Comparison of ENCODE assay signal across 9 mouse cellular contexts in the genomic region with DNA sequence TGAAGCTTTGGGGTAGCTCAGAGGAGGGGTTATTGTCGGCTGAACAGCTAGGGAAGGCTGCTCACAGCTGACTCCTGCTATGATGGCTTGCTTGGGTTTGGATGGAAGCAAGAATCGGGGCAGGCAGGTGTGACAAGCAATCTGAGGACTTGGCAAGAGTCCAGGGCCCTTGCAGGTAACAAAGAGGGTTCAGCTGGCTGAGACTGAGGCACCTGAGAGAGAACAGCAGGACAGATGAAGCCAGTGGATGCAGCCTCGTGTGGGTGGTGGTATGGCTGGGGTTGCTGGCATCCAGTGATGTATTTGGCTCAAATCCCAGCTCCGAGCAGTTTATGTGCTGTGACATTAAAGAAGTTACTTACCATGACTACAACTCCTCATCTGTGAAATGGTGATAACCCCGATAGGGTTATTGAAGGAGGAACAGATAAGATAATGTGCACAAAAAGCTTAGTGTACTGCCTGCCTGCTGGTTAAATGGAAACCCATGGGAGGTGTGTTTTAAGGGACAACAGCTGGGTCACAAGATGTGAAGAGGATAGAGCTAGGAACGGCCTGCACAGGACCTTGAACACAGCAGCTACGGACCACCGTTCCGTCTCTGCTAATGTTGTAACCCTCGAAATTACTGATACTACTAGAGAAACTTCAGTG. TPM values are rescaled to one million over a fixed set of nuclear protein-coding genes. Genes with fewer than 3 reads are reported as not detected.
DNase-seq lines count a peak whose midpoint lies in the region; ATAC-seq and TF ChIP-seq lines count a peak whose summit lies in the region.
"Had no signal": no experiment of that assay in that cellular context is flagged by ENCODE, and none has a peak within 500 bp of the region (broad histone marks: within the 10 kb centered on the region; RNA-seq: fewer than 3 reads in every experiment).

No protein-coding gene starts in this region.

- peak; percentile 22 for DNase-seq in kidney, adult 18-20 months
- no peak for DNase-seq in kidney, adult 11 months
- DNase-seq in brain, adult 2 months (ENCODE audit: low read depth, low spot score): peak; percentile 34
- DNase-seq in liver, postnatal 0 days: no peak
- DNase-seq in thymus, adult 18-20 months: no peak
- DNase-seq in frontal cortex, postnatal 36 days (ENCODE audit: low spot score in 2 of 2): no peak
- no peak for DNase-seq in heart, postnatal 36 days

- no peak for TF ChIP-seq CTCF in liver, postnatal 0 days (IDR thresholded peaks at IDR 0.05; ENCODE audit: low read depth)

- H3K4me1 ChIP-seq in liver, postnatal 0 days (ENCODE audit: insufficient read depth): peaks cover 23% of the 10 kb centered on the region

- no peaks in the 10 kb centered on the region; the same call in 1 of the 2 replicates for H3K36me3 ChIP-seq in liver, postnatal 0 days (replicated peaks; ENCODE audit: insufficient read depth, low read length)

- H3K27me3 ChIP-seq in liver, postnatal 0 days (ENCODE audit: insufficient read depth, low read length): 0 out of 2 replicates have a peak, but pooled peaks cover 4% of the 10 kb centered on the region

- no peak overlapping the region; the same call in 1 of the 2 replicates for H3K4me3 ChIP-seq in liver, postnatal 0 days (ENCODE audit: low read depth, low read length)

- TF ChIP-seq EP300 in liver, postnatal 0 days (IDR thresholded peaks at IDR 0.05; ENCODE audit: low read depth): peak; percentile 81

- 52% methylated on average over 10 of the region's 10 CpGs for WGBS in liver, postnatal 0 days (ENCODE audit: insufficient replicate concordance)

- intact Hi-C loops in heart, postnatal 36 days (cut with DNase I): loop anchor here (5.0 kb wide), 3 partner anchors 37 to 132 kb away; a partner anchor contains a TSS

- no peak overlapping the region; the same call in 1 of the 2 replicates for H3K9ac ChIP-seq in liver, postnatal 0 days (replicated peaks)

- ATAC-seq in erythroid progenitor cell, adult 5-6 weeks (replicated peaks; ENCODE audit: low FRiP score, poor library complexity, severe bottlenecking): 0 out of 2 replicates have a peak, but pooled peaks have one; percentile 5
- ATAC-seq in liver, postnatal 0 days: no peak

- no peaks in the 10 kb centered on the region for H3K9me3 ChIP-seq in liver, postnatal 0 days (ENCODE audit: low read length)

- H3K27ac ChIP-seq in liver, postnatal 0 days (ENCODE audit: low read depth): no peak overlapping the region
- H3K27ac ChIP-seq: macrophage had no signal

- H3K4me2 ChIP-seq in liver, postnatal 0 days (ENCODE audit: low read depth, low read length): peak overlapping the region; percentile 91

RNA-seq across cellular contexts. Expression of a gene that starts 5.7 kb away (rescaled TPM):
- 7.1 and 9.4 TPM in 2 replicates for total RNA-seq in erythroid progenitor cell, adult 5-6 weeks (2015; ENCODE audit: low replicate concordance)
- 6.1 and 16.9 TPM in 2 replicates for total RNA-seq in erythroid progenitor cell, adult 5-6 weeks (2017; ENCODE audit: low replicate concordance)
- polyA plus RNA-seq in liver, postnatal 0 days (2015; fragmentation: Nextera tagmentation; extraction: Ambion mirVana): 8.0 and 8.5 TPM in 2 replicates
- 10 to 100 TPM; 25.6 to 25.8 TPM for total RNA-seq in heart, postnatal 36 days (2021)

RNA-seq across cellular contexts. Expression of a gene that starts 22.2 kb away (rescaled TPM):
- 0.84 and 2.2 TPM in 2 replicates for total RNA-seq in erythroid progenitor cell, adult 5-6 weeks (2015; ENCODE audit: low replicate concordance)
- 1.9 and 3.9 TPM in 2 replicates for total RNA-seq in erythroid progenitor cell, adult 5-6 weeks (2017; ENCODE audit: low replicate concordance)
- 4.7 and 6.6 TPM in 2 replicates for polyA plus RNA-seq in liver, postnatal 0 days (2015; fragmentation: Nextera tagmentation; extraction: Ambion mirVana)
- total RNA-seq in heart, postnatal 36 days (2021): 10 to 100 TPM; 22.2 to 24.0 TPM

RNA-seq across cellular contexts. Expression of a gene that starts 32.6 kb away (rescaled TPM):
- not detected in 2 replicates for total RNA-seq in erythroid progenitor cell, adult 5-6 weeks (2015; ENCODE audit: low replicate concordance)
- total RNA-seq in erythroid progenitor cell, adult 5-6 weeks (2017; ENCODE audit: low replicate concordance): not detected in 2 replicates
- polyA plus RNA-seq in liver, postnatal 0 days (2015; fragmentation: Nextera tagmentation; extraction: Ambion mirVana): not detected in 2 replicates
- total RNA-seq in heart, postnatal 36 days (2021): 1 to 10 TPM; 5.1 to 5.3 TPM

RNA-seq across cellular contexts. Expression of a gene that starts 40.6 kb away (rescaled TPM):
- 6.5 TPM in 1 of 2 replicates, not detected in the other for total RNA-seq in erythroid progenitor cell, adult 5-6 weeks (2015; ENCODE audit: low replicate concordance)
- total RNA-seq in erythroid progenitor cell, adult 5-6 weeks (2017; ENCODE audit: low replicate concordance): 4.4 TPM in 1 of 2 replicates, not detected in the other
- polyA plus RNA-seq in liver, postnatal 0 days (2015; fragmentation: Nextera tagmentation; extraction: Ambion mirVana): 50.0 and 58.5 TPM in 2 replicates
- 10 to 100 TPM; 11.0 to 11.3 TPM for total RNA-seq in heart, postnatal 36 days (2021)

Comparison
In these comparisons a context has a peak if more than half of its experiments do, and no peak if none do; other contexts are left out.
1. DNase-seq: peak in kidney, adult 18-20 months (single experiment) and brain, adult 2 months (single experiment); none in kidney, adult 11 months (single experiment), liver, postnatal 0 days (single experiment), thymus, adult 18-20 months (0 of 2), frontal cortex, postnatal 36 days (0 of 2) and heart, postnatal 36 days (0 of 2).
2. RNA of a gene that starts 22.2 kb away (total RNA-seq): 22.2 to 24.0 TPM in heart, postnatal 36 days; 0.84 to 3.9 TPM in erythroid progenitor cell, adult 5-6 weeks; every median in the first group is over 4 times any median in the second.
3. RNA of a gene that starts 32.6 kb away (total RNA-seq): 5.1 to 5.3 TPM in heart, postnatal 36 days; not detected in erythroid progenitor cell, adult 5-6 weeks; every median in the first group is over 4 times any median in the second.